Mouse (Mus musculus) ES-E14 (cell line): Measurements from ENCODE around the gene Pias4. TPM values are rescaled to one million over a fixed set of nuclear protein-coding genes. Genes with fewer than 3 reads are reported as not detected.

ENCODE experiments used
- DNase-seq: peaks from one replicate; pipeline ENCODE4 v3.0.0-alpha.2; 2013; ENCODE audit warnings: low read depth, low spot score
- H3K27ac ChIP-seq: 2 replicates; pipeline ENCODE4 v1.5.1; 2012; ENCODE audit warnings: low read depth, mild to moderate bottlenecking, low read length, moderate library complexity, mixed read lengths; ENCODE audit not compliant: poor library complexity, insufficient read depth, severe bottlenecking
- H3K36me3 ChIP-seq: 2 replicates; pipeline ENCODE4 v1.6.1; 2012; ENCODE audit warnings: mild to moderate bottlenecking, low read length, moderate library complexity, mixed read lengths; ENCODE audit not compliant: control insufficient read depth, poor library complexity, insufficient read depth, severe bottlenecking
- H3K4me1 ChIP-seq, 2 experiments: fragments of 150-350 bp in 1 of 2; sonication (generic) in 1 of 2; 2 replicates each; pipeline ENCODE4 v1.6.1; 2012; ENCODE audit warnings: low read length in 2 of 2, mild to moderate bottlenecking in 1 of 2, mixed read lengths in 1 of 2; ENCODE audit not compliant: control insufficient read depth in 2 of 2, insufficient read depth in 2 of 2, poor library complexity in 1 of 2
- H3K4me3 ChIP-seq, 2 experiments: fragments of 150-350 bp in 1 of 2; sonication (generic) in 1 of 2; 2 replicates each; pipeline ENCODE4 v1.5.1; 2012; ENCODE audit warnings: low read length in 2 of 2, low read depth in 1 of 2, mild to moderate bottlenecking in 1 of 2, mixed read lengths in 1 of 2; ENCODE audit not compliant: insufficient read depth in 1 of 2, poor library complexity in 1 of 2, severe bottlenecking in 1 of 2
- H3K9ac ChIP-seq: 2 replicates; pipeline ENCODE4 v1.6.1; 2012; ENCODE audit warnings: low read depth, mild to moderate bottlenecking, low read length, mixed read lengths; ENCODE audit not compliant: poor library complexity, insufficient read depth, severe bottlenecking
- H3K9me3 ChIP-seq: fragments of 150-350 bp; sonication (generic); 2 replicates; pipeline ENCODE4 v1.6.1; 2012; ENCODE audit warnings: low read depth, mild to moderate bottlenecking, low read length; ENCODE audit not compliant: control insufficient read depth, insufficient read depth
- CHD2 ChIP-seq: IDR thresholded peaks from 2 replicates; pipeline ENCODE4 v1.6.1; 2014; ENCODE audit warnings: mild to moderate bottlenecking, low read depth, low read length, inconsistent platforms
- HCFC1 ChIP-seq: IDR thresholded peaks from 2 replicates; pipeline ENCODE4 v1.6.1; 2012; ENCODE audit warnings: low read length, inconsistent platforms, borderline replicate concordance; ENCODE audit not compliant: insufficient read depth
- MAFK ChIP-seq: IDR thresholded peaks from 2 replicates; pipeline ENCODE4 v1.6.1; 2014; ENCODE audit warnings: mild to moderate bottlenecking, low read depth, low read length, inconsistent platforms; ENCODE audit not compliant: insufficient read depth
- ZC3H11A ChIP-seq: IDR thresholded peaks from 2 replicates; pipeline ENCODE4 v1.6.1; 2012; ENCODE audit warnings: low read depth, mild to moderate bottlenecking, inconsistent platforms, low read length, borderline replicate concordance
- ZNF384 ChIP-seq: IDR thresholded peaks from 2 replicates; pipeline ENCODE4 v1.6.1; 2012; ENCODE audit warnings: low read depth, low read length, inconsistent platforms
- in situ Hi-C, 2 experiments: fragments of 600-800 bp; cut with MboI; formaldehyde crosslinking; loops; one replicate each; pipeline ENCODE4 v1.15.1; 2025; ENCODE audit warnings: low sequenced_read_pairs in 2 of 2, inconsistent platforms in 1 of 2; ENCODE audit not compliant: unreplicated experiment in 2 of 2
- total RNA-seq: library from RNA; depleted of rRNA; stranded (reverse); fragments of 300-350 nt; gene quantifications from 2 replicates; pipeline ENCODE4 v1.2.3, GENCODE M21; 2012

Pias4 gene
- total RNA-seq, 1 experiment = 37.8 TPM

GRCm38 (mm10) chr10:81191342-81191982, 23.7 kb upstream of the Pias4 start:
- Histone ChIP-seq H3K4me1 (peaks cover 2 to 23% of the 10 kb centered on the region in 2 experiments; a peak in 3 of 4 replicates), H3K9ac (peak overlapping the region; percentile 16; the same call in 1 of the 2 replicates), H3K27ac (no peak overlapping the region), H3K36me3 (peaks cover 10% of the 10 kb centered on the region; the same call in 1 of the 2 replicates), H3K9me3 (no peaks in the 10 kb centered on the region), H3K4me3 (peak overlapping the region in 1 of 2 experiments; percentile 68; a peak in 1 of 4 replicates)
- no peak for DNase-seq
- TF ChIP-seq MAFK (no peak), HCFC1 (no peak), ZC3H11A (no peak), CHD2 (no peak), ZNF384 (no peak)
- in situ Hi-C loops = no loop called here

- no peaks in the 10 kb centered on the region for H3K9me3 ChIP-seq
- peaks cover 2 to 23% of the 10 kb centered on the region in 2 experiments; a peak in 3 of 4 replicates for H3K4me1 ChIP-seq
- DNase-seq = no peak
- no peak overlapping the region for H3K27ac ChIP-seq
- no peak overlapping the region for H3K4me3 ChIP-seq
- no peak overlapping the region for H3K9ac ChIP-seq
- TF ChIP-seq CHD2 (no peak), HCFC1 (no peak), ZC3H11A (no peak), ZNF384 (no peak), MAFK (no peak)
- in situ Hi-C loops = no loop called here
- H3K36me3 ChIP-seq = peaks cover 10% of the 10 kb centered on the region; the same call in 1 of the 2 replicates
These were observed 23.2 kb upstream of the Pias4 start for GRCm38 (mm10) chr10:81190912-81191321.

- no peak for DNase-seq
- H3K36me3 ChIP-seq = peaks cover 10% of the 10 kb centered on the region
- H3K4me1 ChIP-seq = peaks cover 2 to 23% of the 10 kb centered on the region in 2 experiments; a peak in 3 of 4 replicates
- peak overlapping the region; percentile 57; the same call in 1 of the 2 replicates for H3K9ac ChIP-seq
- no peak overlapping the region for H3K27ac ChIP-seq
- H3K9me3 ChIP-seq = no peaks in the 10 kb centered on the region
- H3K4me3 ChIP-seq = peak overlapping the region; percentile 20 to 46
- in situ Hi-C loops = no loop called here
- TF ChIP-seq CHD2 (no peak), ZC3H11A (no peak), ZNF384 (no peak), MAFK (no peak), HCFC1 (no peak)
These were observed 22.7 kb upstream of the Pias4 start for GRCm38 (mm10) chr10:81190236-81190911.

- no peak overlapping the region for H3K27ac ChIP-seq
- in situ Hi-C loops = no loop called here
- peak overlapping the region; percentile 57 for H3K9ac ChIP-seq
- TF ChIP-seq HCFC1 (no peak), ZC3H11A (no peak), MAFK (no peak)
- H3K4me3 ChIP-seq = peak overlapping the region; percentile 20 to 46
- no peaks in the 10 kb centered on the region for H3K9me3 ChIP-seq
- H3K36me3 ChIP-seq = peaks cover 15% of the 10 kb centered on the region
- DNase-seq = no peak
- peaks cover 2 to 23% of the 10 kb centered on the region in 2 experiments; a peak in 3 of 4 replicates for H3K4me1 ChIP-seq
These were observed 22.1 kb upstream of the Pias4 start for GRCm38 (mm10) chr10:81189821-81190220.
